Mouse (Mus musculus) heart, embryonic 11.5 days (tissue): ENCODE data around the gene Dnmt1. TPM values are rescaled to one million over a fixed set of nuclear protein-coding genes. Genes with fewer than 3 reads are reported as not detected.

ENCODE experiments used
- ATAC-seq: fragments of 200-750 bp; cut with Nextera tagmentation; replicated peaks from 2 replicates; pipeline ENCODE4 v1.8.0; 2017; ENCODE audit warnings: moderate library complexity; ENCODE audit not compliant: insufficient number of reproducible peaks, low FRiP score, low TSS enrichment
- H3K27ac ChIP-seq: fragments of 300-500 bp; sonication (generic); 2 replicates; pipeline ENCODE4 v1.5.1; 2014; ENCODE audit warnings: mild to moderate bottlenecking, low read depth, low read length
- H3K27me3 ChIP-seq: fragments of 300-500 bp; sonication (generic); 2 replicates; pipeline ENCODE4 v1.6.1; 2014; ENCODE audit warnings: mild to moderate bottlenecking, low read length, mixed read lengths; ENCODE audit not compliant: control insufficient read depth, insufficient read depth
- H3K36me3 ChIP-seq: fragments of 300-500 bp; sonication (generic); 2 replicates; pipeline ENCODE4 v1.6.1; 2014; ENCODE audit warnings: mild to moderate bottlenecking, low read length, moderate library complexity, mixed read lengths; ENCODE audit not compliant: control insufficient read depth, insufficient read depth
- H3K4me1 ChIP-seq: fragments of 300-500 bp; sonication (generic); 2 replicates; pipeline ENCODE4 v1.6.1; 2014; ENCODE audit warnings: low read length; ENCODE audit not compliant: control insufficient read depth, insufficient read depth
- H3K4me2 ChIP-seq: fragments of 300-500 bp; sonication (generic); 2 replicates; pipeline ENCODE4 v1.6.1; 2014; ENCODE audit warnings: mild to moderate bottlenecking, moderate library complexity
- H3K4me3 ChIP-seq: fragments of 300-500 bp; sonication (generic); 2 replicates; pipeline ENCODE4 v1.5.1; 2014; ENCODE audit warnings: low read depth, low read length
- H3K9ac ChIP-seq: fragments of 300-500 bp; sonication (generic); 2 replicates; pipeline ENCODE4 v1.6.1; 2014; ENCODE audit warnings: mild to moderate bottlenecking, low read depth, low read length, moderate library complexity
- H3K9me3 ChIP-seq: fragments of 300-500 bp; sonication (generic); replicated peaks from 2 replicates; pipeline ENCODE4 v1.6.1; 2016; ENCODE audit warnings: low read length; ENCODE audit not compliant: control insufficient read depth
- WGBS: fragments of 180-500 bp; shearing (Covaris S2); extraction: QIAGEN DNeasy Blood & Tissue Kit; methylation state at CpG from one replicate; pipeline ENCODE4 v1.1.7; 2014; ENCODE audit not compliant: insufficient replicate concordance; 5-methylcytosine and 5-hydroxymethylcytosine counted together
- polyA plus RNA-seq: library from polyadenylated mRNA; unstranded; fragments of >200 nt; fragmentation: Nextera tagmentation; extraction: Ambion mirVana; gene quantifications from 2 replicates; pipeline ENCODE4 v1.2.1, GENCODE M21; 2014

Gene Dnmt1
- polyA plus RNA-seq, 1 experiment from 2014 or later, result 59.3 TPM

DNA sequence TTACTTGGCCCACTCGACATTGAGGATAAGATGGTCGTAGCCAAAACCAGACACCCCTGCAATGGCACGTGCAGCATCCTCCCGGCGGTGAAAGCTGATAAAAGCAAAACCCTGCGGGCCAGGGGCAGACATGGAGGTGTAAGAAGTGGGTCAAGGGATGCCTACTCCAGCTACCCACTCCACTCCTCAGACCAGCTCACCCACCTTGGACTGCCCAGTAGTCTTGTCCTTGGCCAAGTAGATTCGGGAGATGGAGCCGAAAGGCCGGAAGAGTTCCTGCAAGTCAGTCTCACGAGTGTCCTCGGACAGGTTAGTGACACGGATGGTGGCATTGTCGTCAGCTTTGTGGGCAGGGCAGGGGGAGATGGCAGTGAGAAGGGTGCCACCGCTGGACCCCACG is 65.1 kb downstream of the Dnmt1 start:
- no peak overlapping the region for H3K9ac ChIP-seq
- H3K9me3 ChIP-seq, result no peaks in the 10 kb centered on the region
- peaks cover 71% of the 10 kb centered on the region for H3K36me3 ChIP-seq
- WGBS, result 88% methylated on average over 15 of the region's 15 CpGs
- H3K27me3 ChIP-seq, result no peaks in the 10 kb centered on the region
- no peak overlapping the region for H3K27ac ChIP-seq
- ATAC-seq, result no peak
- no peak overlapping the region for H3K4me2 ChIP-seq
- H3K4me1 ChIP-seq, result peaks cover 12% of the 10 kb centered on the region
- H3K4me3 ChIP-seq, result no peak overlapping the region

DNA sequence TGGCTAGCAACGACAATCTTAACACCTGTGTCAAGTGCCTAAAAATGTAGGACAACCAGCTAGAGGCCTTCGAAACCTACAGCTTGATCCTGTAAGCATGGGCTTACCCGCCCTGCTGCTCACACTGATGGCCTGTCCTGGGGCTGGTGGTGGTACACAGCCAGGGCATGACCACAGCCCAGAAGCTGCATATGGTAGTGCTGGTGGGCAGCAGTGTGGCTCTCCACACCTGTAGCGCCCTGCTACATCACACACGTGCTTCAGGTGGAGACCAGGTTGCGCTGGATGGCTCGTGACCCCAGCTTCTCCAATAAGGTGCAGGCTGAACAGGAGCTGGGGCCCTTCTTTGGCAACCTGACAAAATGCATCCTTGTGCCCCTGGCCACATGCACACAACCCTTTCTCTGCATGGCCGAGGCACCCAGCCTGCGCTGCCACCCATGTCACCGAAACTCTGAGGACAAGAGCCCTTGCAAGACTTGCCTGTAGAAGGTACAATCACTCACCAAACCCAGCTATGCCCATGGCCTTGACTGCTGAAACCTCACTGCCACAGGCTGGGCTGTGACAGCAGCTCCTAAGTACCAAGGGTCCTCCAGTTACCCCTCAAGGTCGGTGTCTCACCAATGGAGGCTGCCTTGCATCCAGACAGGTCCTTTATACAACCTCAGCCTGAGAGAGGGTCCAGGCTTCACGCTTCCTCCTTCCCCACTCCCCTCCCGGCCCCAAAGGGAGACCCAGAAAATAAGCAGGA is 65.9 kb downstream of the Dnmt1 start:
- 86% methylated on average over 13 of the region's 13 CpGs for WGBS
- H3K27me3 ChIP-seq, result no peaks in the 10 kb centered on the region
- peaks cover 12% of the 10 kb centered on the region for H3K4me1 ChIP-seq
- H3K9ac ChIP-seq, result no peak overlapping the region
- H3K4me3 ChIP-seq, result no peak overlapping the region
- no peak for ATAC-seq
- no peak overlapping the region for H3K27ac ChIP-seq
- no peak overlapping the region for H3K4me2 ChIP-seq
- no peaks in the 10 kb centered on the region for H3K9me3 ChIP-seq
- peaks cover 75% of the 10 kb centered on the region for H3K36me3 ChIP-seq

DNA sequence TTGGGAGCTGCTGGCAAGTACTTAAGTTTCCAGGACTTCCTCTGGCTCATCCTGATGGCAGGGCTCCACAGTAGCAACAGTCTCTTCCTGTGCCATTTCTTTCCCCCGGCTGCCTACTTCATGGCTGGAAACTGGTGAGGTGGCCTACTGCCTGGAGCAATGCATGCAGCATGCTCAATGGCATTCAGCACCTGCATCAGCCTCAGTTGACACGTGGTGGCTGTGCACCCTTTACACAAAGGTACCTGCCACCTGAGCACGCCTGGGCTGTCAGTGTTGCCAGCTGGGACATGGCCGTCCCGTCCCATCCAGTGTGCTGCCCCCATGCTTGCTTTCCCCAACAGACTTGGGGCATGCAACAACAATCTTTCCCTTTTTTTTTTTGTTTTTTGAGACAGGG is 66.6 kb downstream of the Dnmt1 start:
- WGBS, result 66% methylated on average over 5 of the region's 5 CpGs
- Histone ChIP-seq H3K4me1 (peaks cover 12% of the 10 kb centered on the region), H3K9me3 (no peaks in the 10 kb centered on the region), H3K4me3 (no peak overlapping the region), H3K4me2 (no peak overlapping the region), H3K27me3 (no peaks in the 10 kb centered on the region), H3K36me3 (peaks cover 75% of the 10 kb centered on the region), H3K9ac (no peak overlapping the region), H3K27ac (no peak overlapping the region)
- ATAC-seq, result no peak

DNA sequence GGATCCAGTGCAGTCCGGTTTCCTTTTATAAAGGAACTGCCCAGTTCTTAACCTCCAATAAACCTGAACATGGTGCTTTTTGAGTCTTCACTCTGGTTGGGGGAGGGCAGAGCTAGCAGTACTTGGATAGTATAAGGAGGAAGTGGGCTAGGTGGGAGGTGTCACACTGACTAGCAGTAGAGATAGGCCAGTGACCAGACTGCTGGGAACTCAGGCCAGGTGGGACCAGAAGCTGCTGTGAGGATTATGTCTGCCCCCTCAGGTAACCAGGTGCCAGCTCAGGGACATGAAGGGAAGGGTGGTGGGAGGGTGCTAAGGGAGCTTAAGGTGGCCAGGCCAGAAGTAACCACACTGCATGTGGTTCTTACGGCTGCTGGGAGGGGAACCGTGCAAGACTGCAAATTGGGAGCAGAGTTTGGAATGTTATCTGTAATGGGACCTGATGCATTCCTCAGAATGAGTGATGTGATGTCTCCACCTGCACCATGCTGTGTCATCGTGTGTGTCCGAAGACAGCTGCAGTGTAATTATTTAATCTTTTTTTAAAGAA is 67.5 kb downstream of the Dnmt1 start:
- ATAC-seq, result no peak
- Histone ChIP-seq H3K9me3 (no peaks in the 10 kb centered on the region), H3K4me3 (no peak overlapping the region), H3K27ac (peak overlapping the region; percentile 41; the same call in 1 of the 2 replicates), H3K27me3 (no peaks in the 10 kb centered on the region), H3K36me3 (peaks cover 73% of the 10 kb centered on the region), H3K4me1 (peaks cover 5% of the 10 kb centered on the region), H3K9ac (no peak overlapping the region), H3K4me2 (no peak overlapping the region)
- 59% methylated on average over 5 of the region's 5 CpGs for WGBS

DNA sequence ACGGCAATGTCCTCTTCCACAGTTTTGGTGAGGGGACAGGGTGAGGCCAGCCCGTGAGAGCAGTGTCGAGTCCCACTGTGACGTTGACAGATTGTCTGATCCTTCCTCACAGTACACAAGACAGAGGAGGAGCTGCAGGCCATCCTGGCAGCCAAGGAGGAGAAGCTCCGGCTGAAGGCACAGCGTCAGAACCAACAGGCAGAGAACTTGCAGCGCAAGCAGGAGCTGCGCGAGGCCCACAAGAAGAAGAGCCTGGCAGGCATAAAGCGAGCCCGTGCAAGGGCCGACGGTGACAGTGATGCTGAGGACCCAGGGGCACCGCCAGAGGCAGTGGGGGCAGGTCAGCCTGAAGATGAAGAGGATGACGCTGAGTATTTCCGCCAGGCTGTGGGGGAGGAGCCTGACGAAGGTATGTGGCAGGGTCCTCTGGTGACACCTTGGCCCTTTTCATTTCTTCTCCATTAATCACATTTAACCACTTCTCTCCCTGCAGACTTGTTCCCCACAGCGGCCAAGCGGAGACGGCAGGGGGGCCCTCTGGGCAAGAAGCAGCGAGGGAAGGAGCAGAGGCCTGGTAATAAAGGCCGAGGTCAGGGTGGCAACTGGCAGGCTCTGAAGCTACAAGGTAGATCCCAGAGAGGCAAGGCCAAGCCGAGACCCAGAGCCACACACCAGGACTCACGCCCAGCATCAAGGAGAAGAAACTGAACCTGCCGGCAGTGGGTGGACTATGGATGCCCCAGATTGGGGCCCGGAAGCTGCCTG is 68.2 kb downstream of the Dnmt1 start:
- Histone ChIP-seq H3K4me1 (no peaks in the 10 kb centered on the region), H3K4me2 (no peak overlapping the region), H3K4me3 (no peak overlapping the region), H3K27ac (no peak overlapping the region), H3K36me3 (peaks cover 67% of the 10 kb centered on the region), H3K9ac (no peak overlapping the region), H3K9me3 (no peaks in the 10 kb centered on the region), H3K27me3 (no peaks in the 10 kb centered on the region)
- WGBS, result 75% methylated on average over 26 of the region's 26 CpGs
- no peak for ATAC-seq

DNA sequence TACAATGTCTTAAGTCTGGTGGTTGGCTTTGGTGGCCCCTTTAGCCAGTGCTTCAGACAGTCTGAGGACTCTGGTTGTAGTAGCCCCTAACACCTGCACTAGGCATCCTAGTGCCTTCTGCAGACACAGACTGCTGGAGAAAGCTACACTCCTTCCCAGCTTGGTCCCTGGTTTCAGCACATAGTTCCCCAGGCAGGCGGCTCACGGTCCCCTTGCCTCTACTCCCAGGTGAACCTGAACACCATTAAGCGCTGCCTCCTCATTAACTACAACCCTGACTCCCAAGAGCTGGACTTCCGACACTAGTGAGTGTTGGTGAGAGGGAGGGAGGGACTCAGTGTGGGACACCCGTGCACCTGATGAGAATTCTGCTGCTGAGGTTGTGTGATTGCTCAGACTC is 69.3 kb downstream of the Dnmt1 start:
- Histone ChIP-seq H3K4me2 (no peak overlapping the region), H3K9me3 (no peaks in the 10 kb centered on the region), H3K4me3 (no peak overlapping the region), H3K9ac (no peak overlapping the region), H3K36me3 (peaks cover 58% of the 10 kb centered on the region), H3K27ac (no peak overlapping the region), H3K27me3 (no peaks in the 10 kb centered on the region), H3K4me1 (no peaks in the 10 kb centered on the region)
- WGBS, result 87% methylated on average over 5 of the region's 5 CpGs
- no peak for ATAC-seq

DNA sequence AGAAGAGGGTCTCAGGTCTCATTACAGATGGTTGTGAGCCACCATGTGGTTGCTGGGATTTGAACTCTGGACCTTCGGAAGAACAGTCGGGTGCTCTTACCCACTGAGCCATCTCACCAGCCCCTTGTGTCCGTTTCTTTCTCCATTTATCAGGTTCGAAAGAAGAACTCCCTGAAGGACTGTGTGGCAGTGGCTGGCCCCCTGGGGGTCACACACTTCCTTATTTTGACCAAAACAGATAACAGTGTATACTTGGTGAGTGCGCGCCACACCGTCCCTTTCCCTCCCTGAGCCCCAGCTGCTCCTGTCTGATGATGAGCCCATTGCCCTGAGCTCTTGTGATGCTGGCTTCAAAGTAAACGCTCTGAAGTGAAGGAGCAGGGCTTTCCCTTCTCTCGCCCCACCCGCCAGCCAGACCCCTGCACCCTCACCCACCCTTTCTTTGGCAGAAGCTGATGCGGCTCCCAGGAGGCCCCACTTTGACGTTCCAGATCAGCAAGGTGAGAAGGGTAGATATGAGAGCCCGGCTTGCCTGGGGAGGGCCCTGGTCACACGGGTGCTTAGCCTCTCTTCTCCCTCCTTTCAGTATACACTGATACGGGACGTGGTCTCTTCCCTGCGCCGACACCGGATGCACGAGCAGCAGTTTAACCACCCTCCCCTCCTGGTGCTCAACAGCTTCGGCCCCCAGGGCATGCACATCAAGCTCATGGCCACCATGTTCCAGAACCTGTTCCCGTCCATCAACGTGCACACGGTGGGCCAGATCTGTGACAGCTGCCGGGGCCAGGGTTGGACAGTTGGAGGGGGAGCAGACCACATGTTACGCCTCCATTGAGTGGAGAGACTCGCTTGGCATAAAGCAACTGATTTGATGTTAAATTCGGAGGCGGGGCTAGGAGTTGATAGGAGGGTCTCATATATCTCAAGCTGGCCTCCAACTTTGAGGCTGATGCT is 70.2 kb downstream of the Dnmt1 start:
- Histone ChIP-seq H3K4me2 (peak overlapping the region; percentile 91), H3K27ac (no peak overlapping the region), H3K4me3 (peak overlapping the region; percentile 94), H3K9ac (no peak overlapping the region; the same call in 1 of the 2 replicates), H3K4me1 (no peaks in the 10 kb centered on the region), H3K27me3 (no peaks in the 10 kb centered on the region), H3K9me3 (no peaks in the 10 kb centered on the region), H3K36me3 (peaks cover 49% of the 10 kb centered on the region)
- ATAC-seq, result no peak
- 76% methylated on average over 29 of the region's 29 CpGs for WGBS

DNA sequence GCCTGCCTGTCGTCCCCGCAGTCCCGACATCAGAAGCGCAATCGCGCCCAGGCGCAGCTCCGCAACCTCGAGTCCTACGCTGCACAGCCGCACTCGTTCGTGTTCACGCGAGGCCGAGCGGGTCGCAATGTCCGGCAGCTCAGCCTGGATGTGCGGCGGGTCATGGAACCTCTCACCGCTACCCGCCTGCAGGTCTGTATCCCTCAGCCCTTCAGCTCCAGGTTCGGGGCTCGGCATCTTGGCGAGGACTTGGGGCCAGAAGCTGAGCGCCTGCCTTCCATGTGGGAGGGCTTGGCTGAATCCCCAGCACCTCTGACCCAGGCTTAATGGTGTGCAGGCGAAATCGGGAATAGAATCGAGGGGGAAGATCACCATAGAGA is 71.3 kb downstream of the Dnmt1 start:
- H3K9ac ChIP-seq, result peak overlapping the region; percentile 91
- H3K36me3 ChIP-seq, result peaks cover 38% of the 10 kb centered on the region
- H3K4me3 ChIP-seq, result peak overlapping the region; percentile 94
- ATAC-seq, result peak; percentile 6; the same call in 1 of the 2 replicates
- H3K4me1 ChIP-seq, result no peaks in the 10 kb centered on the region
- H3K27me3 ChIP-seq, result no peaks in the 10 kb centered on the region
- no peaks in the 10 kb centered on the region for H3K9me3 ChIP-seq
- peak overlapping the region; percentile 94 for H3K27ac ChIP-seq
- WGBS, result under 1% methylated on average over 30 of the region's 30 CpGs
- H3K4me2 ChIP-seq, result peak overlapping the region; percentile 91
